Mouse (Mus musculus): ENCODE measurements around the gene Mad2l2.

The Mad2l2 gene

DNA sequence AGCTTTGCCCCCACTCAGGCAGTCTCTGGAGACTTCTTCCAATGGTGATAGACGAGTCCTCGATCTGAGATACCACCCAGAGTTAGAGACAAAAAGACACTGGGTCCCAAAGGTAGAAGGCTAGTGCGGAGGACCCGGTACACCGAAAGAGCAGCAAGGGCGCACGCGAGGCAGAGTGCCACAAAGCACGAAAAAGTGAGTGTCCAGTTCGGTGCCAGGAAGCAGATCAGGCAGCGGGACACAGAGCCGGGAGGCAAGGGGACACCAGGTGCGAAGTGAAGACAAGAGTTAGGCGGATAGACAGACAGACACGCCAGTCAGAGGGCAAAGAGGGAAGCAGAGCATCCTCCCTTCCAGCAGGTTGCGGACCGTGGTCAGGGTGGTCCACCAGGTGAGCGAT lies at the start of gene Mad2l2:
Gene Mad2l2, plus strand, starts transcription at position 252 of the 400 bp plus-strand sequence.
- no peak for DNase-seq (ENCODE audit: low spot score in 2 of 2)

DNA sequence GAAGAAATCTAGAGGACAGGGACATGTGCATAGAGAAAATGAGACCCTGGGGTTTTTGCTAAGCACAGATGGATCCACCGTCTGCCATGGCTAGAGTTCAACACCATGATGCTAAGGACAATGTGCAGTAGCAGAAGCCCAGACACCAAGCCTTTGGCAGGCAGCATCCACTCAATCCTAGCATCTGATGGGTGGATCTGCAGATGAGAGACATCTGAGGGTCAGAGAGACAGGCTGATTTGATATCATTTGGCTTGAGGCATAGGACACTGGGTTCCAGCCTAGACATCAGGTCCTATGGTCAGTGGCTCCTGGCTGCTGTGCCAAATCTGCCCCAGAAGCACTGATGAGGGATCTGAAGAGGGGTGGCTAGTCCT lies 49.6 kb upstream of the Mad2l2 start:
- no peak for DNase-seq (ENCODE audit: low spot score in 2 of 2)

GRCm38 (mm10) chr4:148081201-148081600 lies 49.0 kb upstream of the Mad2l2 start:
- DNase-seq (ENCODE audit: low spot score in 2 of 2) = no peak

- DNase-seq (ENCODE audit: low spot score in 2 of 2) = peak; percentile 68 to 77
Observed at GRCm38 (mm10) chr4:148082257-148083044, 47.7 kb upstream of the Mad2l2 start.

DNA sequence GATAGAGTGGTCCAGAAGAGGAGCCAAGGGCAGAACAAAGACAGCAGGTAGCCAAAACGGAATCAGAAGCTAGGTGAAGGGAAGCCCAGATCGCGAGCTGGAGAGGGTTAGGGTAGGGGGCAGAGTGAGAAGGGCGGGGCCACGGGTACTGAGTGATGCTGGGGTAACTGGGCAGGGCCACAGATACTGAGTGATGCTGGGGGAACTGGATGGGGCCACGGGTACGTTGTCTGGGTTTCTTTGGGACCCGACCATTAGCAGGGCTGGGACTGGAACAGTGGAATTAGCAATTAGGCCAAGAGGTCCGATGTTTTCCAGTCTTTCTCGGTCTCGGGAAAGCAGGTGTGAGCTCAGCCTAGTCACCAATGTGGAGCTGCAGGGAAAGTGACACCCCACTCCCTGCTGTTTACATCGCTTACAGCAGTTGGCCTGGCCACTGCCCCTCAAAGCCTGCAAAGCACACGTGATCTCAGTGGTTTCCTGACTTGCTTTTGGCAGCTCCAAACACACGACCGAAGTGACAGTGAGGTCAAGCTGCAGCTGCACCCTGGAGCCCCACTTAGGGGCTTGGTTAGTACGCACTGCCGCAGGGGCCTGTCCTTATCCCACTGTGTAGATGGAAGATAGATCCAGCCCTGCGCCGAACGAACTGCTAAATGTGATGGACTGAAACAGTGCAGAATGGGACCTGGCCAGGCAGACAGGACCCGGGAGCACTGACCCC lies 46.8 kb upstream of the Mad2l2 start:
- peak; percentile 54 to 64 for DNase-seq (ENCODE audit: low spot score in 2 of 2)

DNA sequence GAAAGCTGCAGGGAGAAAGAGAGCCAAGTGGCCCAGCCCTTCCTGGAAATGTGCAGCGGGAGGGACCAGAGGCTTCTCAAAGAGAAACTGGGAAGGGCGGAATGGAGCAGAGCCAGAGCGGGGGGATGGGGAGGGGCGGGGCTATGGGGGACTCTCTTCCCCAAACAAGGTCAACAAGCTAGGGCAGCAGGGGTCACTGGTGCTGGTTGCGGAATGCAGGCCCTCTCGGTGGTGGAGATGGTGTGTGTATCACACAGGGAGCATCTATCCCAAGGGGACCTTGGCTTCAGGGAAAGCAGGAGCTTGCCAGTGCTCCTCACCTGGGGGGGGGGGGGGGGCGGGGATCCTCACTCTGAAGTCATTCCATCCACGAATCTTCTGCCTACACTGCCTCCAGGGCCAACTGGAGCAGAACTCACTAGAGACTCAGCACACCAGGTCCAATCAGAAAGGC lies 45.9 kb upstream of the Mad2l2 start:
- DNase-seq (ENCODE audit: low spot score in 2 of 2) = no peak

DNA sequence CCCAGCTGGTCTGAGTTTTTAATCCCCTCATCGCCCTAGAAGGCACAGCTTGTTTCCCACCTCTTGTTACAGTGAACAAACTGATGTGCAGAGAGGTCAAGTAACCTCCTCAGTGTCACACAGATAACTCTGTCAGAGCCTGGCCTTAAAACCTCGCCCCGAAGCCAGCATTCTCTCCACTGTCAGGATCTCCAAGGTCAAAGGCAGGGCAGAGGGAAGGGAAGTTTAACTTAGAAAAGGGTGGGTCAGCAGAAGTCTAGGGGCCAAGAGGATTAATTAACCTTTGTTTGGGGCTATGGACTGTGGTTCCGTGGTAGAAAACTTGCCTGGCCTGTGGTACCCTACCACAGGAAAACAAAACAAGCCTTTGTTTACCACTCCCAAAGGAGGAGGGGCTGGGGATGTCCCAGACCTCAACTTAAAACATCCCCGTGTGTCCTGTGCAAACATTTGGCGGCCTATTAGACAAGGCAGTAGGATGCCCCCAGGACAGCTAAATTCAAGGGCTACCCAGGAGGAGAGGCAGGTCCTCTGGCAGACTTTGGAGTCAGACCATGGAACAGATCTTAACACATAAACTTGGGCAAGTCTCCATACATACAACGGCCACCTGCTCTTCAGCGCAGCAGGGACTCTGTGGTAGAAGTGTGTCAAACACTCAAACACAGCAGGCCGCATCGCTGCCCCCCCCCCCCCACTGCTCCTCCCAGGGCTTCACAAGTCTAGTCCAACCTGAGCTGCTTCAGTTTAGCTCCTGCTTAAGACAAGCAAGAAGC lies 44.9 kb upstream of the Mad2l2 start:
- peak; percentile 57 to 62 for DNase-seq (ENCODE audit: low spot score in 2 of 2)

- no peak for DNase-seq (ENCODE audit: low spot score in 2 of 2)
Observed at GRCm38 (mm10) chr4:148085907-148086305, 44.3 kb upstream of the Mad2l2 start.

DNA sequence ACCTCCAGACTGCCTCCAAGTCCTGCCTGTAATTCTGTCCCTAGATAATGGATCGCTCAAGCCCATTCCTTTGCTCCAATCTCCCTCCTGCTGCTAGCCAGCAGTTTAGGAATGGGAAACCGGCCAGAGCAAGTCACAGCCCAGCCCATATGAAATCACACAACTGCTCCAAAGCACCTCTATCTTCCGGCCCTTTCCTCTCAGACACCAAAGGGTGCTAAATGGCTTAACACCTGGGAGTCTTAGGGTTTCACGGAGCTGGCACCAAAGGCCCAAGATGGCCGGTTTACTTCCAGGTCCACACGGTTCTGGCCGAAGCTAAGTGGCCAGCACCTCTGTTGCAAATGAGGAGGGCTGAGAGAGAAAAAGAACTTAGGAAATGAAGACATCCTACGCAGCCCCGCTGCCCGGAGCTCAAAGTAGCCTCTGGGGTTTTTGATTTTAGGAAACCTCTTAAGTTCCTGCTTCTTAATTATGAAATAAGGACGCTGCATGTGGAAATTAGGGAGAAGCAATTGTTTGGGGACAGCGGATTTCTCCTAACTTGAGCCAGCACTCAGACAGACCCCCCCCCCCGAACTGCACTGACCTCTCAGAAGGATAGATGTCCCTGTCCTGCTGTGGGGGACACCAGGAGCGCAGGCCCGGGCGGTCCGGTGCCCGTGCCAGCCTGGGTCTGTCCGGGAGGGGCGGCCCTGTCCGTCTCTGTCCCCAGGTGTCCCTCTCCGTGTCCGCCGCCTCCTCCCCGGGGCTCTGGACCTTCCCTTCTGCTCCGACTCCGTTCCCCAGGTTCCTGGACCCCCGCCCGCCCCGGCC lies 42.9 kb upstream of the Mad2l2 start:
- DNase-seq (ENCODE audit: low spot score in 2 of 2) = peak in 1 of 2 experiments; percentile 28

DNA sequence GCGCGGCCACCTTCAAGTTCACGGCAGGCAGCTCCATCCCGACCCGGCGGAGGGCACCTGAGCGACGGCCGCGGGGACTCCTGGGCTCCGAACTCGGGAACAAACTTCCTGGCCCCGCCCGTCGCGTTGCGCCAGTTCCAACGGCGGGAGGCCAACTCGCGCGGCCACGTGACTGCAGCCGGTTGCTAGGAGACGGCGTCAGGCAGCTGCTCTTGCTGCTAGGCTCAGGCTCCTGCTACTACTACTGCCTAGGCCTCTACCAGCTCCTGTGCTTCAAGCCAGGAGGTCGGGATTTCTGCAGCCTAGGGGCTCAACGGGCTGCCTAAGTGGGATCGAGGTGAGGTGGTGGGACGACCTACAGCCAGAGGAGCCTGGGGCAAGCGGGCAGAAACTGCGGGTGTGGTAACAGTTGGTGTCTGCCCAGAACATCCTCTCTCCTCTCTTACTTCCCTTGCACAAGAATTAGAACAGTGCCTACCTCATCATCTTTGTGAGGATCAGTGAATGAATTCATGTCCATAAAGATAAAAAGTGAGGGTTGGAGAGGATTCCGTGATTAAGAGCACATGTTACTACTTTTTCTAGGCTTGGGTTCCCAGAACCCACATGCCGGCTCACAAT lies 42.2 kb upstream of the Mad2l2 start, which contains the start of gene Agtrap:
Gene Agtrap, minus strand, starts transcription at position 125 of the 621 bp plus-strand sequence.
- DNase-seq (ENCODE audit: low spot score in 2 of 2) = peak; percentile 94 to 96

- DNase-seq (ENCODE audit: low spot score in 2 of 2) = no peak
Observed at GRCm38 (mm10) chr4:148089166-148089565, 41.0 kb upstream of the Mad2l2 start.

DNA sequence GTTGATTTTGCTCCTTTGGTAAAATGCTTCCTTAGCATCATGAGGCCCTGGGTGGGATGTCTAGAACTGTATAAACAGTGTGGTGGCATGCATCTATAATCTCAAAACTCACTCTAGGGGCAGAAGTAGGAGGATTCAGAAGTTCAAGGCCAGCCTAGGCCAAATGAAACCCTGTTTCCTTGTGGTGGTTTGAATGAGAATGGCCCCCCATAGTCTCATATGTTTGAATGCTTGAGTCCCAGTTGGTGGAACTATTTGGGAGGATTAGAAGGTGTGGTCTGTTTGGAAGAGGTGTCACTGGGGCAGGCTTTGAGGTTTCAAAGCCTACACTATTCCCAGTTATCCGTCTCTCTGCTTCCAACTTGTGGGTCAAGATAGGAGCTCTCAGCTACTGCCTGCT lies 39.0 kb upstream of the Mad2l2 start:
- DNase-seq (ENCODE audit: low spot score in 2 of 2) = no peak

DNA sequence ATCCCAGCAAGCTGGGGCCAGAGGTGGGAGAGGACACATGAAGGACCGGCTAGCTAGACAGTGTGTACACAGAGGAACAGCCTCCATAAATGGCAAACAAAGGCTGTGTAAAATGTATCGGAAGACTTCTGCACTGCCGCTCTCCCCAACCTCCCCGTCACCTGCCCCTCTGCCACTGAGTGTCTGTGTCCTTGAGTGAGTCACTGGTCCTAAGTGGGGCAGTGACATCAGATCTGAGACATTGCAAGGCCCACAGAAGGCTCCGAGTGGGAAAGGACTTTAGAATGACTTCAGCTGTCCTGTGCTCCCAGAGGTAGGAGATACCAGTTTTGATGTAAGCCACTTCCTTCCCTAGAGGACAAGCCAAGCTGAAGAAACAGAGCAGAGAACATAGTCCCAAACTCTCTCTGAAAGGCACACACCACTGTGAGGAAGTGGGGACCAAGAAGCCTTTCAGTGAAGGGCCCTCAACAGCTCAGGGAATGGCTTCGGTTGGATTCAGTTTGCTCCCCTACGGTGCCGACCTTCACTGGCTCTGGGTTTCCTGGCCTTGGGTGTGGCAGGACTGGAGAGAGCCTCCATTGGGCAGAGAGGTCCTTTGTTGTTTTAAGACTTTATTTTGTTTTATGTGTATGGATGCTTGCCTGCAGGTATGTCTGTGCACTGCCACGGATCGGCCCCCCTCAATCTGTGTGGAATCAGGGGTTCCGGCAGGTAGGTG lies 37.5 kb upstream of the Mad2l2 start:
- no peak for DNase-seq (ENCODE audit: low spot score in 2 of 2)

- DNase-seq (ENCODE audit: low spot score in 2 of 2) = no peak
Observed at GRCm38 (mm10) chr4:148094161-148094560, 36.0 kb upstream of the Mad2l2 start.

- no peak for DNase-seq (ENCODE audit: low spot score in 2 of 2)
Observed at GRCm38 (mm10) chr4:148095081-148095480, 35.1 kb upstream of the Mad2l2 start.

DNA sequence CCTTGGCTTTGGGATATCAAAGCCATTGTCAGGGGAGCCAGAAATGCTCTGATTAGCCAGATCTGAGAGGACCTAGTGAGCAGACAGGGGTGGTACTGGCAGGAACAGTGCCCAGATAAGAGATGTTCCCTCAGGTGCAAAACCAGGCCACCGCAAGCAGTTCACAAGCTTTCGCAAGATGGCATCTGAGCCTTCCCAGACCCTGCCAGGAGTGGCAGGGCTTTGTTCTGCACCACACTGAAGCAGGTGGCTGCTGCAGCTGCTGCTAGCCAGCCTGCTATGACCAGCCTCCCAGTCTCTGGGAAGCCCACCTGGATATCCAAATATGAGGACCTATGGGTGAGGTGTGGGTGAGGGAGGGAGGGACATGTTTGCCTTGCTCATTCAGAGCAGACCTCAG lies 32.2 kb upstream of the Mad2l2 start:
- DNase-seq (ENCODE audit: low spot score in 2 of 2) = peak; percentile 67 to 82

- no peak for DNase-seq (ENCODE audit: low spot score in 2 of 2)
Observed at GRCm38 (mm10) chr4:148098666-148099065, 31.5 kb upstream of the Mad2l2 start.

DNA sequence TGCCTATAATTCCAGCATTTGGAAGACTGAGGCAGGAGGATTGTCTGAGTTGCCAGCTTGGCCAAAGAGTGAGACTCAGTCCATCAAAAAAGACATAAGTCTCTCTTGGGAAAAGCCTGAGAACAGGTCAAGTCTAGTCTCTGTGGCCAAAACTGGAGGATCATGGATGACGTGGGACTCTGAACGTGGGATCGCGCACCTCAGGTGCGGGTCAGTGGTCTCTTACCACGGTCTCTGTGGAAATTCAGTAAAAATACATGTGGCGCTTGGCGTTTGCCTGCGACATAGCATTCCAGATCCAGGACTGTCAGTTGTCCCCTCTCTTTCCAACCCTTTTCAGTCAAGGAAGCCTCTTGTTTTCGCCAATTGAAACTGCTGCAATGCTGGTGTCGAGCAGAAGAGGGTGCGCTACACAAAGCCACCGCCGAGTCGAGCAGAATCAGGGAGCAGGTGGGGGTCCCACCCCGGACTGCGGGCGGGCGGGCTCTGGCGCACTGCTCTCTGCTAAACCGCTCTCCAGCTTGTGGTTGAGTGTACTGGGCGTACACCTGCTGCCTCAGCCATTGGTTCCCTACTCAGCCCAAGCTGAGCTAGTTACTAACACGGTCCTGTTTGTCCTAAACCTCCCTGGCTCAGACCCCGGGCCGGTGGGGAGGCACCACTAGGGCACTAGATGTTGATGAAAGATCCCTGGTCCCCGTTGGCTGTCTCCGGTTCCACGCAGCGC lies 28.2 kb upstream of the Mad2l2 start:
- DNase-seq (ENCODE audit: low spot score in 2 of 2) = peak; percentile 87 to 89

- DNase-seq (ENCODE audit: low spot score in 2 of 2) = no peak
Observed at GRCm38 (mm10) chr4:148104146-148104545, 26.0 kb upstream of the Mad2l2 start.
